Mouse (Mus musculus): ENCODE data around the gene Gm10644.
"Not testable (repeated sequence)": the region's sequence is repeated elsewhere in the genome, so short reads cannot be mapped to it uniquely, and the experiment has no call there.

The Gm10644 gene

GRCm38 (mm10) chr8:83955106-83955957, at the start of gene Gm10644, which contains the start of gene Asf1b:
Gene Gm10644 (minus strand): TSS chr8:83955205.
Gene Asf1b (plus strand): TSS chr8:83955507.
- ATAC-seq (ENCODE audit: insufficient number of reproducible peaks, low FRiP score, low TSS enrichment), result peak; percentile 99

DNA sequence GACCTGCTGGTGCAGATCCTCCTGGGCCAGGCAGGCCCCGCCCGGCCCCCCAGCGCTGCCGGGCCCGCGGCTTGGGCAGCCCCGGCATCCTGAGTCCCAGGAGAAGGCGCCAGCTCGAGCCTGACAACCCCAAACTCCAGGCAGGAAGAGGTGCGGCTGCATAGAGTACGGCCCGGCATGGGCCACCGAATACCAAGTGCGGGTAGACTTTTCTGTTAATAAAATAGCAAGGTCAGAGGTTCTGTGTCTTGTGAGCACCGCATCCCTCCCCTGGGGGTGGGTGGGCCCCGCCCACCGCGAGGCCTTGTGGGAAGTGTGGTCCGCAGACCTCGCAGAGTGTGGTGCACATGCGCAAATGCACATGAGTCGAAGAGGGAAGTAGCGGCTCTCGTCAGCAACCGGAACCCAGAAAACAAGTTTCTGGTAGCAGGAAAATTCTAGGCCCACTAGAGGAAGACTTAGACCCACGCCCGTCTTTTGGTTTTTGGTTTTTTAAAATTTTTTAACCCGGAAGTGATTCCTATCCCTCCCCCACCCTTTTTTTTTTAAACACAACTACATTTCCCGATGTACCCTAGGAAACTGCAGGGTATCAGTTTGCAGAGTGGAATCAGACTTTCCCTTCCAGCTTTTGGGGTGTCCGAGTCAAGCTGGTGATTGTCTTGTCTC, 49.7 kb upstream of the Gm10644 start:
- ATAC-seq (ENCODE audit: insufficient number of reproducible peaks, low FRiP score, low TSS enrichment), result peak; percentile 88

- no peak for ATAC-seq (ENCODE audit: insufficient number of reproducible peaks, low FRiP score, low TSS enrichment)
Observed at GRCm38 (mm10) chr8:84003612-84004246, 48.7 kb upstream of the Gm10644 start.

DNA sequence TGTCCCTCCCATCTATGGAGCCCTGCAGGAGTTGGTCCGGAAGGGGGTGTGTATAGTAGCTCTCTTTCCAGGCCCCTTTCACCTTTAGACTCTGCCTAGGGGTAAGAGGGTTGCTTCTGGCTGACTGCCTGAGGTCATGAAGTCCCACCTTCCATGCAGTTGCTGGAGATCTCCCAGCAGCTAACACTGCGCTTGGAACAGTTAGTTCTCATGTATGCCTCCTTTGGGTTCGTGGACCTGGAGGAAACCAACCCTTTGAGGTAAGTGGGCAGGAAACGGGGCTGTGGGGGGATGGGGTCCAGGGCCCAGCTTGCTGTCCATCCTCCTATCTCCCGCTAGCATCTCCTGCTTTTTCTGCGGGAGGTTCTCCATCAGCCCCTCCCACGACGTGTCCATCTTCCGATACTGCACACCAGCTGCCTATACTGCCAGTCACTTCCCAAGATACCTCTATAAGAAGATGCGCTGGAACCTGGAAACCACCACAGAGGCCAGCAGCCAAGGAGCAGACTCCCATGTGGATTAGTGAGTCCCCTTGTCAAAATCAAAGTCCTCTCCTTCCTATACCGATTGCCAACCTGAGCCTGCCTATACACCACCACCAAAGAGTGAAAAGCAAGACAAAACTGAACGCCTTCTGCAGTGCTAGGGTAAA, 48.1 kb upstream of the Gm10644 start:
- ATAC-seq (ENCODE audit: insufficient number of reproducible peaks, low FRiP score, low TSS enrichment), result no peak

- no peak for ATAC-seq (ENCODE audit: insufficient number of reproducible peaks, low FRiP score, low TSS enrichment)
Observed at GRCm38 (mm10) chr8:84001281-84002000, 46.4 kb upstream of the Gm10644 start, which contains the start of gene 1700067K01Rik. Gene 1700067K01Rik (plus strand): TSS chr8:84001502.

DNA sequence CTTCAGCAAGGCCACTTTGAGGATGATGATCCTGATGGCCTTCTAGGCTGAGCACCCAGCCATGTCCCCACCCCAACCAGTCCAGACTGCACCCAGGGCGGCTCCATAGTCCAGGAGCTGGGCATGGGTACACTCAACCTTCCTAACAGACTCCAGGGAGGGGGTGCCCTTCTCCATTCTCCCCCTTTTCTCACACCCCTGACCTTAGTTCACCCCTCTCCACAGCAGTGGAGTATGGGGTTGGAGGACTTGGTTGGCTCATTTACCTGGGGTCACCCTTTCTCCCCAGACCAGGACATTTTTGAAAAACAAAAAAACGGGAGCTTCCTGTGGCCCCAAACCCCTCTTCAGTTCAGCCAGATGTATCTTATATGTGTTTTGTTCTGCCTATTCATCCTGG, 44.8 kb upstream of the Gm10644 start:
- no peak for ATAC-seq (ENCODE audit: insufficient number of reproducible peaks, low FRiP score, low TSS enrichment)

GRCm38 (mm10) chr8:83999057-83999705, 44.2 kb upstream of the Gm10644 start:
- no peak for ATAC-seq (ENCODE audit: insufficient number of reproducible peaks, low FRiP score, low TSS enrichment)

DNA sequence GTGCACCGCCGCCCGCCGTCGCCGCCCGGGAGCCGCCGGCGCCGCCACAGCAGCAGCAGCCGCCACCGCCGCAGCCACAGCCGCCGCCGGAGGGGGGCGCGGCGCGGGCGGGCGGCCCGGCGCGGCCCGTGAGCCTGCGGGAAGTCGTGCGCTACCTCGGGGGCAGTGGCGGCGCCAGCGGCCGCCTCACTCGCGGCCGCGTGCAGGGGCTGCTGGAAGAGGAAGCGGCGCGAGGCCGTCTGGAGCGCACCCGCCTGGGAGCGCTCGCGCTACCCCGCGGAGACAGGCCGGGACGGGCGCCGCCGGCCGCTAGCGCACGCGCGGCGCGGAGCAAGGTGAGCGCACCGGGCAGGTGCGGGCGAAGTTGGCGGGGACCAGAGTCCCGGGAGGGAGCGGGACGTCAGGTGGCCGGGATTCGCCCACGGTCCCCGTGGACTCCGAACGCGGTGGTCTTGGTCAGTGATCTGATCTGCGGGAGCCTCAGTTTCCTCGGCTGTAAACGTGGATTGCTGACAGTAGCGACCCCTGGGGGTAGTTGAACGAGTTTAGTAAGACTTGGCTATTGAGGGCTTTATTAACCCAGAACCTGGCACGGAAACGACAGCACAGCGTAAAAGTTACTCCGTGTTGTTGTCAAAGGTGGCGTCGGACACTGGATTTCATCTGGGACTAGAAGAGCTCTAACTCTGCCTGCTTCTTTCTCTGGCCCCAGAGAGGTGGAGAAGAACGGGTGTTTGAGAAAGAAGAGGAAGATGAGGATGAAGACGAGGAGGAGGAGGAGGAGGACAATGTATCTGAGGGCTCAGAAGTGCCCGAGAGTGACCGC, 43.4 kb upstream of the Gm10644 start:
- ATAC-seq (ENCODE audit: insufficient number of reproducible peaks, low FRiP score, low TSS enrichment), result no peak

DNA sequence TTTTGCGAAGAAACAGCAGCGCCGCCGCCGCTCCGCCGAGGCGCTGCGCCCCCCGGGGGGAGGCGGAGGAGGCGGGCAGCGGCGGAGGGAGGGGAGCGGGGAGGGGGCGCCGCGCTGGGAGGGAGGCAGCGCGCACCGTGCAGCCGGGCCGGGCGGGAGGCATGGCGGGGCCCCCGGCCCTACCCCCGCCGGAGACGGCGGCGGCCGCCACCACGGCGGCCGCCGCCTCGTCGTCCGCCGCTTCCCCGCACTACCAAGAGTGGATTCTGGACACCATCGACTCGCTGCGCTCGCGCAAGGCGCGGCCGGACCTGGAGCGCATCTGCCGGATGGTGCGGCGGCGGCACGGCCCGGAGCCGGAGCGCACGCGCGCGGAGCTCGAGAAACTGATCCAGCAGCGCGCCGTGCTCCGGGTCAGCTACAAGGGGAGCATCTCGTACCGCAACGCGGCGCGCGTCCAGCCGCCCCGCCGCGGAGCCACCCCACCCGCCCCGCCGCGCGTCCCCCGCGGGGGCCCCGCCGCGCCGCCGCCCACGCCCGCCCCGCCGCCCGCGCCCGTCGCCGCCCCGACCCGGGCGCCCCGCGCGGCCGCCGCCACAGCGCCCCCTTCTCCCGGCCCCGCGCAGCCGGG, 42.6 kb upstream of the Gm10644 start, which contains the start of gene Samd1:
Gene Samd1, plus strand, starts transcription at position 162 of the 631 bp plus-strand sequence.
- no peak for ATAC-seq (ENCODE audit: insufficient number of reproducible peaks, low FRiP score, low TSS enrichment)

DNA sequence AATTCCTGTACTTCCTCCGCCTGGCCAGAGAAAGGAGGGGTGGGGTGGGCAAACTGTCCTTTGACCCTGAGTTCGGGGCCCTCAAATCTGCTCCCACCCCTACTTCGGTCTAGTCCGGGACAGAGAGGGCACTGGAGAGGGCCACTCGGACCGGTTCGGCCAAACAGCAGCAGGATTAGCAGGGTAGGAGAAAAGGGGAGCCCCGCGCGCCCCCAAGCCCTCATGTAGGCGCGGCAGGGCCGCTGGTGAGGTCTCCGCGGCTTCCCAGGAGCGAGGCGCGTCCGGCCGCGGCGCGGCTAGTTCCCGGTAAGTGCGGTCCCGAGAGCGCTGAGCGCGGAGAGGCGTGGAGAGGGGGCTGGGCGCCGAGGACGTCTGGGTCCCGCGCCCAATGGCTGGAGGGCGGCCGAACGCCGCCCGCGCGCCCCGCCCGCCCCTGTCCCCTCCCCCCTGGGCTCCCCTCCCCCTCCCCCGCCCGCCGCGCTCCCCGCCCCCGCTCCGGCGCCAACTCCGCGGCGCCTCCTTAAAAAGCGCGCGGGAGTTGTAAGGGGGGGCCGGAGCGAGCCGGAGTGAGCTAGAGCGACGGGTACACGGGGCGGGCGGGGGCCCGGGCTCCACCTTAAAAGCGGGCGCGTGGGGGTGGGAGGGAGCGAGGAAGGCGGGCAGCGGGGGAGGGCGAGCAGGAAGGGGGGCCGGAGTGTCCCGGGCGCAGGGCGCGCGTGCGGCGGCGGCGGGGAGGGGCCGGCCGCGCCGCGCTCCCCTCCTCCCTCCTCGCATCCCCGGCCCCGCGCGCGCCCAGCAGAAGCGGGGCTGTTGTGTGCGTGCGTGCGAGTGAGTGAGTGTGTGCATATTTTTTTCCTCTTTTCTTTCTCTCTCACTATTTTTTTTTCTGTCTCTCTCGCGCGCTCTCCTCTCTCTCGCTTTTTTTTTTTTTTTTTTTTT, 41.8 kb upstream of the Gm10644 start:
- ATAC-seq (ENCODE audit: insufficient number of reproducible peaks, low FRiP score, low TSS enrichment), result peak; percentile 49; the same call in 1 of the 2 replicates

GRCm38 (mm10) chr8:83995973-83996372, 41.0 kb upstream of the Gm10644 start:
- ATAC-seq (ENCODE audit: insufficient number of reproducible peaks, low FRiP score, low TSS enrichment), result no peak

DNA sequence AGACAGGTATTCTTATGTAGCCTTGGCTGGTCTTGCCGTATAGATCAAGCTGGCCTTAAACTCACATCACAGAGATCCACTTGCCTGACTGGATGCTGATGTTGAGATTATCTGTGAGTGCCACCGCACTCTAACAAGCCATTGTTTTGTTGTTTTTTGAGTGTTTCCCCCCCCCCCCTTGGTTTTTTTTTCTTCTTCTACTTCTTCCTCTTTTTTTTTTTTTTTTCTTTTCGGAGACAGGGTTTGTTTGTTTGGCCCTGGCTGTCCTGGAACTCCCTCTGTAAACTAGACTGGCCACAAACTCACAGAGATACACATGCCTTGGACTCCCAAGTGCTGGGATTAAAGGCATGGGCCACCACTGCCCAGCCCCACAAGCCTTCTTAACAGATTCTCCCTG, 39.0 kb upstream of the Gm10644 start:
- ATAC-seq (ENCODE audit: insufficient number of reproducible peaks, low FRiP score, low TSS enrichment), result no peak

DNA sequence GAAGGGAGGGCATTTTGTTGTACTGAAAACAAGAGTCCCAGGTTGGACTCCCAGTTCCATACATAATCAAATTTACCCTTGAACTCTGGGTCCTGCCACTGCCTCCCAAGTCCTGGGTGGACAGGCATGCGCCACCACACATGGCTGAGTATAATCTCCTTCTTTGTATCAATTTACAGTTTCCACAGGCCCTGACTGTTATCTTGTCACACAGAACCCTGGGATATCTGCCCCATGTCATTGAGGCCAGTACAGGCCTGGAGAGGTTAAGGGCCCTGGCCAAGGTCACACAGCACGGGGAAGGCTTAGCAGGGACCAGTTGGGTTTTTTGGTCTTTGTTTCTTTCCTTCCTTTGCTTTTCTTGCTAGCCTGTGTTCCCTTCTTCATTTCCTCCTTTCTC, 37.5 kb upstream of the Gm10644 start:
- no peak for ATAC-seq (ENCODE audit: insufficient number of reproducible peaks, low FRiP score, low TSS enrichment)

GRCm38 (mm10) chr8:83990170-83990569, 35.2 kb upstream of the Gm10644 start:
- ATAC-seq (ENCODE audit: insufficient number of reproducible peaks, low FRiP score, low TSS enrichment), result no peak

GRCm38 (mm10) chr8:83989243-83989642, 34.2 kb upstream of the Gm10644 start:
- no peak for ATAC-seq (ENCODE audit: insufficient number of reproducible peaks, low FRiP score, low TSS enrichment)

DNA sequence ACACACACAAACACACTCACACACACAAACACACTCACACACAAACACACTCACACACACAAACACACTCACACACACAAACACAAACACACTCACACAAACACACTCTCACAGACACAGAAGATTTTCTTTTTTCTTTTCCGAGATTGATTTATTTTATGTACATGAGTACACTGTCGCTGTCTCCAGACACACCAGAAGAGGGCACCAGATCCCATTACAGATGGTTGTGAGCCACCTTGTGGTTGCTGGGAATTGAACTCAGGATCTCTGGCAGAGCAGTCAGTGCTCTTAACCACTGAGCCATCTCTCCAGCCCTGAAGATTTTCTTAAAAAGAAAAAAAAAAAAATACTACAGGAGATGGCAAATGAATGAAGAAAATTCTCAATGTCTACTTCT, 28.2 kb upstream of the Gm10644 start:
- not testable (repeated sequence) for ATAC-seq (ENCODE audit: insufficient number of reproducible peaks, low FRiP score, low TSS enrichment)

GRCm38 (mm10) chr8:83982449-83982848, 27.4 kb upstream of the Gm10644 start:
- no peak for ATAC-seq (ENCODE audit: insufficient number of reproducible peaks, low FRiP score, low TSS enrichment)
